Comparison of ENCODE assay signal across 8 mouse cellular contexts in genomic region chr1:24100870-24101358, GRCm38 (mm10). TPM values are rescaled to one million over a fixed set of nuclear protein-coding genes. Genes with fewer than 3 reads are reported as not detected.
DNase-seq lines count a peak whose midpoint lies in the region; ATAC-seq lines count a peak whose summit lies in the region.

No protein-coding gene starts in this region.

- peaks cover 6% of the 10 kb centered on the region for H3K4me1 ChIP-seq in kidney, embryonic 15.5 days
- peaks cover 9% of the 10 kb centered on the region for H3K4me1 ChIP-seq in embryonic facial prominence, embryonic 12.5 days
- H3K4me1 ChIP-seq in midbrain, embryonic 16.5 days (ENCODE audit: control insufficient read depth, insufficient read depth, low read length) = peaks cover 14% of the 10 kb centered on the region

- H3K36me3 ChIP-seq in kidney, embryonic 15.5 days = no peaks in the 10 kb centered on the region
- H3K36me3 ChIP-seq in embryonic facial prominence, embryonic 12.5 days = no peaks in the 10 kb centered on the region
- no peaks in the 10 kb centered on the region for H3K36me3 ChIP-seq in midbrain, embryonic 16.5 days (ENCODE audit: control insufficient read depth, insufficient read depth, low read length)

- H3K9me3 ChIP-seq in kidney, embryonic 15.5 days (replicated peaks) = no peaks in the 10 kb centered on the region
- no peaks in the 10 kb centered on the region for H3K9me3 ChIP-seq in embryonic facial prominence, embryonic 12.5 days
- H3K9me3 ChIP-seq in midbrain, embryonic 16.5 days (replicated peaks; ENCODE audit: control insufficient read depth, low read length, poor library complexity, severe bottlenecking) = no peaks in the 10 kb centered on the region

- intact Hi-C loops in left cerebral cortex, postnatal 25 days (cut with DNase I) = no loop called here

- peak overlapping the region; percentile 79 for H3K4me2 ChIP-seq in kidney, embryonic 15.5 days
- peak overlapping the region; percentile 62 for H3K4me2 ChIP-seq in embryonic facial prominence, embryonic 12.5 days (replicated peaks)
- H3K4me2 ChIP-seq in midbrain, embryonic 16.5 days (ENCODE audit: low read length) = peak overlapping the region; percentile 63

- H3K4me3 ChIP-seq in kidney, embryonic 15.5 days (replicated peaks) = peak overlapping the region; percentile 89
- peak overlapping the region; percentile 94 for H3K4me3 ChIP-seq in embryonic facial prominence, embryonic 12.5 days
- H3K4me3 ChIP-seq in midbrain, embryonic 16.5 days (ENCODE audit: low read depth, low read length) = peak overlapping the region; percentile 96

- no peaks in the 10 kb centered on the region for H3K27me3 ChIP-seq in kidney, embryonic 15.5 days
- H3K27me3 ChIP-seq in embryonic facial prominence, embryonic 12.5 days = no peaks in the 10 kb centered on the region
- H3K27me3 ChIP-seq in midbrain, embryonic 16.5 days (ENCODE audit: control insufficient read depth, insufficient read depth, low read depth, low read length) = no peaks in the 10 kb centered on the region

- 54% methylated on average over 6 of the region's 6 CpGs for WGBS in kidney, embryonic 15.5 days
- WGBS in embryonic facial prominence, embryonic 12.5 days = 58% methylated on average over 6 of the region's 6 CpGs
- 58% methylated on average over 6 of the region's 6 CpGs for WGBS in midbrain, embryonic 16.5 days

- H3K9ac ChIP-seq in kidney, embryonic 15.5 days = peak overlapping the region; percentile 67; the same call in 1 of the 2 replicates
- H3K9ac ChIP-seq in embryonic facial prominence, embryonic 12.5 days = peak overlapping the region; percentile 92
- peak overlapping the region; percentile 80 for H3K9ac ChIP-seq in midbrain, embryonic 16.5 days (ENCODE audit: low read depth, low read length)

- no peak for DNase-seq in kidney, postnatal 36 days
- peak; percentile 5 for DNase-seq in hindlimb bud, embryonic 11.5 days (ENCODE audit: extremely low spot score, low read depth, low spot score)
- DNase-seq in frontal cortex, postnatal 36 days (ENCODE audit: low spot score in 2 of 2) = no peak
- DNase-seq in left cerebral cortex, postnatal 25 days (ENCODE audit: low spot score in 2 of 2) = no peak
- DNase-seq in Muller cell, postnatal 12 days (ENCODE audit: inconsistent ontology term) = no peak

- H3K27ac ChIP-seq in kidney, embryonic 15.5 days = peak overlapping the region; percentile 85; the same call in 1 of the 2 replicates
- peak overlapping the region; percentile 73; the same call in 1 of the 2 replicates for H3K27ac ChIP-seq in embryonic facial prominence, embryonic 12.5 days
- peak overlapping the region; percentile 80 for H3K27ac ChIP-seq in midbrain, embryonic 16.5 days (ENCODE audit: low read length)

- peak; percentile 23; the same call in 1 of the 2 replicates for ATAC-seq in kidney, embryonic 15.5 days (replicated peaks; ENCODE audit: low FRiP score)
- ATAC-seq in embryonic facial prominence, embryonic 12.5 days (ENCODE audit: insufficient number of reproducible peaks, insufficient read depth, low FRiP score, low TSS enrichment) = peak; percentile 13; the same call in 1 of the 2 replicates
- ATAC-seq in midbrain, embryonic 16.5 days = peak; percentile 51

RNA-seq across cellular contexts. Expression of gene Fam135a, which starts 0.8 kb away (rescaled TPM):
- 31.8 and 32.5 TPM in 2 replicates for polyA plus RNA-seq in kidney, embryonic 15.5 days (2015; fragmentation: Nextera tagmentation; extraction: Ambion mirVana)
- 50.5 and 53.7 TPM in 2 replicates for polyA plus RNA-seq in embryonic facial prominence, embryonic 12.5 days (2016; fragmentation: Nextera tagmentation; extraction: Ambion mirVana)
- polyA plus RNA-seq in midbrain, embryonic 16.5 days (2015; fragmentation: Nextera tagmentation; extraction: Ambion mirVana) = 27.8 and 30.0 TPM in 2 replicates
- total RNA-seq in left cerebral cortex, postnatal 25 days (2021) = 10 to 100 TPM; 27.1 to 31.0 TPM
